Mouse (Mus musculus): ENCODE results near the gene Zfp423.

Gene Zfp423

GRCm38 (mm10) chr8:87803437-87803836 lies 156.0 kb downstream of the Zfp423 start:
- in situ Hi-C loops (cut with MboI) = no loop called here

- in situ Hi-C loops (cut with MboI) = no loop called here
Observed at GRCm38 (mm10) chr8:87802571-87802970, 156.8 kb downstream of the Zfp423 start.

GRCm38 (mm10) chr8:87800121-87800520 lies 159.3 kb downstream of the Zfp423 start:
- in situ Hi-C loops (cut with MboI) = no loop called here

- in situ Hi-C loops (cut with MboI) = no loop called here
Observed at GRCm38 (mm10) chr8:87796234-87796633, 163.2 kb downstream of the Zfp423 start.

- in situ Hi-C loops (cut with MboI) = no loop called here
Observed at GRCm38 (mm10) chr8:87794639-87795038, 164.8 kb downstream of the Zfp423 start.

- in situ Hi-C loops (cut with MboI) = no loop called here
Observed at GRCm38 (mm10) chr8:87791103-87791502, 168.3 kb downstream of the Zfp423 start.

- in situ Hi-C loops (cut with MboI) = no loop called here
Observed at GRCm38 (mm10) chr8:87784641-87785439, 174.6 kb downstream of the Zfp423 start.

GRCm38 (mm10) chr8:87784227-87784626 lies 175.2 kb downstream of the Zfp423 start:
- in situ Hi-C loops (cut with MboI) = no loop called here

- in situ Hi-C loops (cut with MboI) = no loop called here
Observed at GRCm38 (mm10) chr8:87783198-87783597, 176.2 kb downstream of the Zfp423 start.

DNA sequence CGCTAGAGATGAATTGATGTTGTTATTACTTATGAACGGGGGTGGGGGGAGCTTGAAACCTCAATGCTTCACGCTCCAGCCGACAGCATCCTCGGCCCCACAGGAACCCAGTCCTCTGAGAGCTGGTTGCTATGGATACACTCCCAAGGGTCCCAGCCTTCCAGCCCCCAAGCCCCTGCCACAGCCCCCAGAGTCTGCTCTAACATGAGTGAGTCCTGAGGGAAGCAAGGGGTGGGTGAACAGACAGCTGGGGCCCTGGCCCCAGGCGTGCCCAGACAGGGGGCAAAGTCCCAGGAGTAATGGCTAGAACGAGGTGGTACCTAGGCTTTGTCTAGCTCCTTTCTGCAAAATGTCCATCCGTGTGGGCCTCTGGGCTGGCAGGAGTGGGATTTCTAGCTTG lies 181.8 kb downstream of the Zfp423 start:
- in situ Hi-C loops (cut with MboI) = no loop called here

- in situ Hi-C loops (cut with MboI) = no loop called here
Observed at GRCm38 (mm10) chr8:87775889-87776288, 183.5 kb downstream of the Zfp423 start.

- in situ Hi-C loops (cut with MboI) = no loop called here
Observed at GRCm38 (mm10) chr8:87774966-87775365, 184.4 kb downstream of the Zfp423 start.

DNA sequence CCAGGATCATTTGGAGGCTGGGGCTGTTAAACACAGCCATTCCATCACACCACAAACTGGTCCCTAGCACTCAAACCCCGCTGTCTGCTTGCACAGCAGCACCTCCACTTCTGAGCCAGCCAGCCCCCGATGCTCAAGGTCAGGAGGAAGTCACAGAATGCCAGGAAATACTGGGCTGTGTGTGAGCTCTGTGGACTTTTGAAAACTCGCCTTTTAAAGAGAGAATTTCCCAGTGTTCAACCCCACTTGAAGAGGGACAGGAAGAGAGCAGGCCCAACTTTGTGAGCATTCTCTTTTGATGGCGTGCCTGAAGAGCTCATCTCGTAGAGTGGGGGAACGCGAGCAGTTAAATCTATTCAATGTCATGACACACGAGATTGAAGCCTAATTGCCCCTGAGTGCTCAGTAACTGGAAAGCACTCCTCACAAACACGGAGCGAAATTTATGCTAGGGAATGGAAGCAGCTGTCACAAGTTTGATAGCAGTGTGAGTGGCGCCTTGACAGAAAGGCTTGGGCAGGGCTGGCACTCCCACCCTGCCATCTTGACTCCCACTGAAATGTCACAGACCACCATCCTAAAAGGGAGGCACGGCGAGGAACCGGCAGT lies 186.4 kb downstream of the Zfp423 start:
- in situ Hi-C loops (cut with MboI) = no loop called here

- in situ Hi-C loops (cut with MboI) = no loop called here
Observed at GRCm38 (mm10) chr8:87767882-87768281, 191.5 kb downstream of the Zfp423 start.

GRCm38 (mm10) chr8:87765276-87765675 lies 194.1 kb downstream of the Zfp423 start:
- in situ Hi-C loops (cut with MboI) = no loop called here

GRCm38 (mm10) chr8:87758750-87759149 lies 200.6 kb downstream of the Zfp423 start:
- in situ Hi-C loops (cut with MboI) = no loop called here

DNA sequence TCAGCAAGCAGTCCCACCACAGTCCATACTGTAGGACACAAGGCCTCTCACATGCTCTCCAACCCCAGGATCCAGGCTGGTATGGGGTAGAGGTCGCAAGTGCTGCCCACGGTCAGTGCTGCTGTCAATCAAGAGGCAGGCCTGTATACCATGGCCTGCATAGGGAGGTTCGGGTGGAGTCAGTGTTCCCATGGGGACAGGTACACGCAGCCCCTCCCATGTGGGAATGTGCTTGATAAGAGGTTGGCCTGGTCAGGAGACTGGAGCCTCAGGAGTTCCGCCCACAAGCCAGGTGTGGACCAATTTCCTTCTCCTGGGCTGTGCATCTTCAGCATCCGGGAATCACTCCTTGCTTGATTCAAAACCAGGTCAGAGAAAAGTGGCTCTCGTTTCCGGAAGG lies 204.5 kb downstream of the Zfp423 start:
- in situ Hi-C loops (cut with MboI) = no loop called here

DNA sequence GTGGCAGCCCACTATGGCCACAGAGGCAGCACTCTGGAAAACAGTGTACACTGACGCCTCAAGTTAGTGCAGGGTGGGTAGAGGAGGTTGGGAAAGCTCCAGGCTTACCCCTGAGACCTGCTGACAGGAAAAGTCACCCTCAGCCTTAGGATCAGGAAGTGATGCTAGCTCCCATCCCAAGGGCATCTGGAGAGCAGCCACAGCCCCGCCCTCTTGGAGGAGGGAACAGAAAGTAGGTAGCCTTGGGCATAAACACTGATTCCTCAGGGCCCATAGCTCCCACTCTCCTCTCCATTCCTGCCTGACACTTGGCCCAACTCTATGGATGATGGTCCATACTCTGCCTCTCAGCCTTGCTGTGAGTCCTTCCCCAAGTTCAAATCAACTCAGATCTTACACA lies 205.8 kb downstream of the Zfp423 start:
- in situ Hi-C loops (cut with MboI) = no loop called here

DNA sequence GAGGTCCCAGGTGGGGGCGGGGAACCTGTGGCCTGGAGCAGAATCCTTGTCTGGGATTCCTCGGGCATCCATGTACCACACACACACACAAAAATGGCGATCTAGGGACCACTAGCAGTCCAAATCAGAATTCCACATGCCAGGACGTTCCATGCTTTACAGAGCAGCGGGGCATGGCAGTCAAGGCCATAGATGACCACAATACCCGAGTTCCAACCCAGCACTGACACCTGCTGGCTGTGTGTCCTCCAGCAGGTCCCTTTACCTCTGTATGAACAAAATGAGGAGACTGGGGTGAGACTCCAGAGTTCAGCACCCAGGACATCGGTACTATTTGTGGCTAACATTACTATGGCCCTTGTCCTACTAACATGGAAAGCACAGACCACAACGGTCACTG lies 206.2 kb downstream of the Zfp423 start:
- in situ Hi-C loops (cut with MboI) = no loop called here

GRCm38 (mm10) chr8:87752710-87753109 lies 206.7 kb downstream of the Zfp423 start:
- in situ Hi-C loops (cut with MboI) = no loop called here

DNA sequence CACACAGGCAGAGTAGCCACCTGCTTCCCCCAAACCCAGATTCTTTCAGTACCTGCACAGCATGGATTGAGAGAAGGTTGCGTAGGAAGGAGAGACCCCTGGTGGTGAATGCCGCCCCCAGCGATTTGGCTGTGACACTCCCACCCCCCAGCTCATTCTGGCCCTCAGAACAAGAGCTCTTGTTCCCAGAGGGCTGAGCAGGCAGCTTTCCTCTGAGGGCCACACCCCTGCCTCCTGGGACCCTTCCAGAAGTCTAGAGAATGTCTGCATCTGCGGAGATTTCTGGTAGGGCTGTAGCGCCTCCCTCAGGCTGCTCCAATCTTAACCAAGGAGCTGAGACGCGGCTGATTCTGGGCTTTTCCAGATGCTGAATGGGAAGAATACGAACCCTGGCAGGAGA lies 211.8 kb downstream of the Zfp423 start:
- in situ Hi-C loops (cut with MboI) = no loop called here

- in situ Hi-C loops (cut with MboI) = no loop called here
Observed at GRCm38 (mm10) chr8:87747142-87747541, 212.3 kb downstream of the Zfp423 start.

- in situ Hi-C loops (cut with MboI) = no loop called here
Observed at GRCm38 (mm10) chr8:87746072-87746471, 213.3 kb downstream of the Zfp423 start.

All from mature B cell (primary cell).